Mouse (Mus musculus) cerebellum, adult 2 months (tissue): ENCODE results near the gene Mb21d2.

Experiments
- CTCF ChIP-seq: fragments of 200-500 bp; IDR thresholded peaks from 2 replicates; pipeline ENCODE4 v1.5.1; 2011; ENCODE audit warnings: low read depth, mild to moderate bottlenecking, control low read depth, low read length, moderate library complexity, borderline replicate concordance; ENCODE audit not compliant: insufficient read depth
- POLR2A ChIP-seq: fragments of 200-500 bp; IDR thresholded peaks from 2 replicates; pipeline ENCODE4 v1.6.1; 2011; ENCODE audit warnings: low read length, control low read depth, borderline replicate concordance; ENCODE audit not compliant: insufficient read depth

DNA sequence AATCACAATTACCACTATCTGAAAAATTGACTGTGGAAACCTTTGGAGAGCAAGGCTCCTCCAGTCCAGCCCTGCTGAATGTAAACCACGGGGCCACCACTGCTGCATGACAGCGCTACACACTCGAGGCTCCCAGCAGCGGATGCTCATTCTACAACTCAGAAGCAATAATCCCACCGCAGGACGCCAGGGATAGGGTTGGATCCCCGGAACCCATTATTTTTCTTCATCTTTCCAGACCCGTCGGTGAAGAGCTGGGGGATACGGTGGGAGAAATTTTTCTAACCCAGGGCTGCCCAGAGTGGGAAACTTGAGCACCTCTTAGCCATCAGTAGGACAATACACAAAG is 1.0 kb downstream of the Mb21d2 start:
- TF ChIP-seq POLR2A (no peak), CTCF (0 out of 2 replicates have a peak, but pooled peaks have one; percentile 2)
